Mouse (Mus musculus) B cell, adult 2 months (primary cell): ENCODE data around the gene Pxdn.

Experiments
- DNase-seq, 2 experiments: peaks; one replicate each; pipeline ENCODE4 v3.0.0; 2022

The Pxdn gene

GRCm38 (mm10) chr12:29953999-29954398, 16.6 kb downstream of the Pxdn start:
- DNase-seq: no peak

- DNase-seq: no peak
Observed at GRCm38 (mm10) chr12:29954464-29954863, 17.1 kb downstream of the Pxdn start.

GRCm38 (mm10) chr12:29956969-29957368, 19.6 kb downstream of the Pxdn start:
- no peak for DNase-seq

- no peak for DNase-seq
Observed at GRCm38 (mm10) chr12:29958637-29959036, 21.2 kb downstream of the Pxdn start.

- DNase-seq: no peak
Observed at GRCm38 (mm10) chr12:29961041-29961440, 23.6 kb downstream of the Pxdn start.

- DNase-seq: no peak
Observed at GRCm38 (mm10) chr12:29965016-29965415, 27.6 kb downstream of the Pxdn start.

- no peak for DNase-seq
Observed at GRCm38 (mm10) chr12:29971795-29972464, 34.5 kb downstream of the Pxdn start.

- no peak for DNase-seq
Observed at GRCm38 (mm10) chr12:29972533-29972932, 35.1 kb downstream of the Pxdn start.

- no peak for DNase-seq
Observed at GRCm38 (mm10) chr12:29980076-29980475, 42.7 kb downstream of the Pxdn start.

GRCm38 (mm10) chr12:29981722-29982293, 44.4 kb downstream of the Pxdn start:
- DNase-seq: no peak

- DNase-seq: no peak
Observed at GRCm38 (mm10) chr12:29983190-29983589, 45.8 kb downstream of the Pxdn start.

GRCm38 (mm10) chr12:29985126-29985525, 47.7 kb downstream of the Pxdn start:
- no peak for DNase-seq

GRCm38 (mm10) chr12:29986241-29986640, 48.8 kb downstream of the Pxdn start:
- DNase-seq: no peak

GRCm38 (mm10) chr12:29998895-29999294, 61.5 kb downstream of the Pxdn start:
- no peak for DNase-seq

GRCm38 (mm10) chr12:30001951-30002350, 64.5 kb downstream of the Pxdn start:
- no peak for DNase-seq

- DNase-seq: no peak
Observed at GRCm38 (mm10) chr12:30003680-30004364, 66.4 kb downstream of the Pxdn start.

GRCm38 (mm10) chr12:30004365-30004723, 66.9 kb downstream of the Pxdn start:
- DNase-seq: no peak

GRCm38 (mm10) chr12:30006586-30006985, 69.2 kb downstream of the Pxdn start:
- DNase-seq: no peak

- DNase-seq: no peak
Observed at GRCm38 (mm10) chr12:30008741-30009140, 71.3 kb downstream of the Pxdn start.

- DNase-seq: no peak
Observed at GRCm38 (mm10) chr12:30015501-30015900, 78.1 kb downstream of the Pxdn start.

GRCm38 (mm10) chr12:30017131-30017530, 79.7 kb downstream of the Pxdn start:
- DNase-seq: no peak

- no peak for DNase-seq
Observed at GRCm38 (mm10) chr12:30020447-30020846, 83.0 kb downstream of the Pxdn start.

GRCm38 (mm10) chr12:30023491-30023890, 86.1 kb downstream of the Pxdn start:
- no peak for DNase-seq

- no peak for DNase-seq
Observed at GRCm38 (mm10) chr12:30024264-30024825, 86.9 kb downstream of the Pxdn start.
